9 mouse cellular contexts compared by ENCODE assay signal in the genomic region with DNA sequence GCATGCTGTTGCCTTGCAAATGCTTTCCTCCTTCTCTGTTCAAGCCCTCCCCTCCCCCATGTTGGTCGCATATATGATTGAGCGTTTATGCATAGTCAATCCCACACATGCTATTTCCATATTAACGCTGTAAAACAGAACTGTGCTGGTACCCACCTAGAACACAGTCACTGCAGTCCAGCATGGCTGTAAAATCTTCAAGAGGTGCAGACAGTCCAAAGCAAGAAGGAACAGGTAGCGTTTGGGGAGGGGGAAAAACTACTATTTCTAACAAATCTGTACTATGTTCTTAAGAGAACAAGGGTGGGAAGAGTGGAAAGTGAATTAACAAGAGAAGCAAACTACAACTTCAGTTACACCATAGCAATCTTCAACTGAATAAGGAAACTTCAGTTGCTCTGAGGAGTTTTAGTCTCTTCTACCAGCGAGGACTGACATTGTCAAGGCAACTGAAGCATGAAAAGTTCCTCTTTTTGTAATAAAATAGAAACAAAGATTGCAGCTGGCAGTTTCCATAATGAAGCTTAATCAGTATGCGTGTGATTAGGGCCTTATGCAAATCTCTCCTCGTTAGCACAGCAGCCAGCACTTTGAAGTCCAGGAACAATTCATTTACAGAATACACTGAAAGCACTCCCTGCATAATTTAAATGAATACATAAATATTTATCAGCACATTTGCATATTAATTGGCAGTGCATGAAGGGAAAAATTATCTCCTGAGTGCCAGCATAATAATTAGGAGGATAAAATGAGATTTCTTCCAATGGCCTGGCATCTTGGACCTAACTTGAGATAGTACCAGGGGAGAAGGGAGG.
DNase-seq lines count a peak whose midpoint lies in the region; ATAC-seq lines count a peak whose summit lies in the region.
"Had no signal": no experiment of that assay in that cellular context is flagged by ENCODE, and none has a peak within 500 bp of the region (broad histone marks: within the 10 kb centered on the region; RNA-seq: fewer than 3 reads in every experiment).

No protein-coding gene starts in this region.

- 0 out of 2 replicates have a peak overlapping the region, but pooled peaks have one; percentile 13 for H3K9ac ChIP-seq in hindbrain, embryonic 16.5 days (ENCODE audit: low read depth, low read length)
- no peak overlapping the region for H3K9ac ChIP-seq in midbrain, embryonic 15.5 days
- H3K9ac ChIP-seq: stomach, embryonic 15.5 days had no signal

- no peaks in the 10 kb centered on the region for H3K9me3 ChIP-seq in hindbrain, embryonic 16.5 days (ENCODE audit: control insufficient read depth, low read length)
- no peaks in the 10 kb centered on the region for H3K9me3 ChIP-seq in midbrain, embryonic 15.5 days
- H3K9me3 ChIP-seq: stomach, embryonic 15.5 days had no signal

- no peaks in the 10 kb centered on the region for H3K27me3 ChIP-seq in hindbrain, embryonic 16.5 days (replicated peaks; ENCODE audit: control insufficient read depth, insufficient read depth, low read length)
- H3K27me3 ChIP-seq in midbrain, embryonic 15.5 days (replicated peaks) = no peaks in the 10 kb centered on the region
- H3K27me3 ChIP-seq: stomach, embryonic 15.5 days had no signal

- ATAC-seq in hindbrain, embryonic 16.5 days = peak; percentile 96
- peak; percentile 96 for ATAC-seq in midbrain, embryonic 15.5 days (replicated peaks)
- ATAC-seq in CD4-positive, CD25-positive, alpha-beta regulatory T cell, adult 4 months = no peak

- peak overlapping the region; percentile 40 for H3K4me2 ChIP-seq in hindbrain, embryonic 16.5 days (ENCODE audit: low read length)
- peak overlapping the region; percentile 37 for H3K4me2 ChIP-seq in midbrain, embryonic 15.5 days
- H3K4me2 ChIP-seq: stomach, embryonic 15.5 days had no signal

- peak; percentile 74 for DNase-seq in B cell, adult 2 months
- peak; percentile 74 for DNase-seq in brain, adult 2 months (ENCODE audit: low read depth, low spot score)
- no peak for DNase-seq in urinary bladder, postnatal 14 days (ENCODE audit: low spot score)
- DNase-seq in cerebellum, adult 11 months = no peak
- DNase-seq in gastrocnemius, adult 18-20 months (ENCODE audit: low spot score) = no peak

- H3K4me3 ChIP-seq in hindbrain, embryonic 16.5 days (ENCODE audit: low read length) = peak overlapping the region; percentile 30
- H3K4me3 ChIP-seq in midbrain, embryonic 15.5 days = peak overlapping the region; percentile 24
- H3K4me3 ChIP-seq: stomach, embryonic 15.5 days had no signal

- 23% methylated on average over 7 of the region's 7 CpGs for WGBS in hindbrain, embryonic 16.5 days
- 23% methylated on average over 7 of the region's 7 CpGs for WGBS in midbrain, embryonic 15.5 days

- no peaks in the 10 kb centered on the region for H3K36me3 ChIP-seq in hindbrain, embryonic 16.5 days (ENCODE audit: control insufficient read depth, insufficient read depth, low read length)
- H3K36me3 ChIP-seq in midbrain, embryonic 15.5 days (replicated peaks) = no peaks in the 10 kb centered on the region
- H3K36me3 ChIP-seq: stomach, embryonic 15.5 days had no signal

- peaks cover 12% of the 10 kb centered on the region for H3K4me1 ChIP-seq in hindbrain, embryonic 16.5 days (ENCODE audit: control insufficient read depth, insufficient read depth, low read depth, low read length)
- H3K4me1 ChIP-seq in midbrain, embryonic 15.5 days = peaks cover 26% of the 10 kb centered on the region
- H3K4me1 ChIP-seq: stomach, embryonic 15.5 days had no signal

- peak overlapping the region; percentile 78 for H3K27ac ChIP-seq in hindbrain, embryonic 16.5 days (ENCODE audit: low read depth, low read length)
- H3K27ac ChIP-seq in midbrain, embryonic 15.5 days = peak overlapping the region; percentile 80
- H3K27ac ChIP-seq: stomach, embryonic 15.5 days had no signal

Comparison
In these comparisons a context has a peak if more than half of its experiments do, and no peak if none do; other contexts are left out.
1. DNase-seq: peak in B cell, adult 2 months (2 of 2) and brain, adult 2 months (single experiment); none in urinary bladder, postnatal 14 days (single experiment), cerebellum, adult 11 months (single experiment) and gastrocnemius, adult 18-20 months (single experiment).